Mouse (Mus musculus): ENCODE results near the gene Faim2.

DNA sequence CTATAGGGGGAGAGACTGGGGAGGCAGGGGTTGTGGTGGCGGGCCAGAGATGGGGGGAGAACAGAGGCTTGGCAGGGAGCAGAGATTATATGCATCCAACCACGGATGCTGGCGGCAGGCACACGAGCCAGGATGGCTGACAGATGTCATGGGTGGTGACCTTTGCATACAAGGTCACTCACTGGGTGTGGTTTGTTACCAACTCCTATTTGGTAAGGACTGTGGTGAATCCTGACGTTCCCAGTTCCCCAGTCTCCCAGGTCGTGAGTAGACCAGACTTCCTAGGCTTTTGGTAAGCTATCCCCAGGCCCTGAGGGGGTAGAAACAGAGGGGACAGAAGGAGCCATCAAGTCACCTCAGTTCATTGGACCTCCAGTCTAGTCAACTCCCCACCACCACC is 40.7 kb upstream of the Faim2 start:
- TF ChIP-seq CTCF (IDR thresholded peaks at IDR 0.05; ENCODE audit: borderline replicate concordance, insufficient read depth, low read depth, low read length) (no peak), POLR2A (IDR thresholded peaks at IDR 0.05; ENCODE audit: borderline replicate concordance, insufficient read depth, low read length) (no peak)

Data from cerebellum, adult 2 months (tissue).